Mouse (Mus musculus): Measurements from ENCODE around the gene E2f8. TPM values are rescaled to one million over a fixed set of nuclear protein-coding genes. Genes with fewer than 3 reads are reported as not detected.

Gene E2f8
- total and polyA plus RNA-seq, 3 experiments: 2.6 to 17.1 (median 3.8) TPM

DNA sequence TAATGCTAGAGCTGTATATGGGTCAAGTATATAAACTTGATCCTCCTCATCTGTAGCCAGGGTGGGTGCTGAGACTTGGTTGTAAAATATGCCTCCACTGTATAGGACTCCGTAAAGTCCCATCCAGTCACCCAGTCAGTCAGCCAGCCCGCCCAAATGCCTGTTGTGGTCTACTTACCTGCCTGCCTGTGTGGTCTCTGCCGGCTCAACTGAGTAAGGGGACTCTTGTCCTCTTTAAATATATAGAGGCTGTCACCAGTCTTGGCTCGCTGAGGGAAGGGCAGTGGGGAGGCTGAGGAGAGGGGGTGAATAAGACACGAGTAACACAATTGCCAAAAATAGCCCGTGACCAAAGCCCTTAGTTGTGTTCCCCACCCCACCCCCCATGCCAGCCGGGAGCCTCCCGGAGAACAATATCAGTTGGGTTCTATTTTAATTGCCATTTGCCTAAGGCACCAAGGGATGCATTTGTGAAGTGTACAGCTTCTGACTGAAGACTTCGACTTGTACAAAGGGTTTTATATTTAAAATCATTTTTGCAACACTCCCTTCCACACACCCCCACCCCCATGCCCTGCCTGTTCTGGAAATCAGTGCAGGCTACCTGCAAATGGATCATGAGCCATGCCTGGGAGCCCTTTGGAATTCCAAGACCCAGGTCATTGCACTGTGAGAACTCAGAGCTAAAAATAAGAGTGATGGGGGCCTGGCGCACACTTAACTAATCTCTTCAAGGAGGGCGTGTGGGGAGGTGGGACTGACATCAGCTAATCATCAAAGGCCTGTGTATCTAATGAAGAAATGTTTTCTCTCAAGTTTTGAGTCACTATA, 33.4 kb downstream of the E2f8 start, which contains the start of gene Csrp3:
Csrp3 (minus strand) TSS at position 214 of the 831 bp plus-strand sequence.
- dilution Hi-C loops (cut with MboI; ENCODE audit: extremely low pct_ligation_motif_present, extremely low pct_unique_long_range_greater_than_20kb, low sequenced_read_pairs): no loop called here

DNA sequence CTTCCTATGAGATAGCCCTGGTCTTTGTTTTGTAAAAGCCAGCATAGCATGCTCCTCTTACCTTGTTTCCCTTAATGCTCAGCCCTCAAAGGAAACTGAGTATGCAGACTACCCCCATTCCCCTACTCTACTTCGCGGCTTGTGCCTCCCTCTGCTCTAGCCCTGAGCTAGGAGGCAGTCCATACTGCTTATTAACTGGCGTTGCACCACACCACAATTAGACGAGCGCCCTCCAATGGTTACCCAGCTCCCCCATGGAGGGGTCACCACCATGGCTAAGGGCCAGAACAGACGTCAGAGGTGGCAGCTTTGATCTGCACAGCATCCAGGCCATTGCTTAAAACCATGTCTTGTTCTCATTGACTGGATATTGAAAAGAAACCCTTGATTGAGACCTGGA, 34.6 kb downstream of the E2f8 start:
- Histone ChIP-seq H3K4me2 (ENCODE audit: insufficient read depth, low read depth, poor library complexity, severe bottlenecking) (no peak overlapping the region), H3K27me3 (replicated peaks) (peaks cover 2% of the 10 kb centered on the region), H3K79me2 (replicated peaks; ENCODE audit: control insufficient read depth, extremely low read depth, insufficient read depth, poor library complexity, severe bottlenecking) (no peaks in the 10 kb centered on the region), H3K27ac (ENCODE audit: insufficient read depth, low read depth) (no peak overlapping the region), H3K9me3 (replicated peaks; ENCODE audit: low read length) (no peaks in the 10 kb centered on the region), H3K4me3 (replicated peaks in 1 of 3; ENCODE audit: low read depth in 2 of 3, low read length in 2 of 3, poor library complexity in 1 of 3) (no peak overlapping the region), H3K36me3 (replicated peaks in 1 of 2; ENCODE audit: control insufficient read depth in 1 of 2, insufficient read depth in 1 of 2, low read length in 1 of 2) (no peaks in the 10 kb centered on the region), H3K4me1 (ENCODE audit: control insufficient read depth in 1 of 2, insufficient read depth in 2 of 2) (no peaks in the 10 kb centered on the region), H3K9ac (ENCODE audit: insufficient read depth, low read depth) (no peak overlapping the region)
- dilution Hi-C loops (cut with MboI; ENCODE audit: extremely low pct_ligation_motif_present, extremely low pct_unique_long_range_greater_than_20kb, low sequenced_read_pairs) (no loop called here), in situ Hi-C loops (cut with MboI; ENCODE audit: low pct_ligation_motif_present, low pct_unique_long_range_greater_than_20kb, low sequenced_read_pairs) (no loop called here)
- peak in 1 of 2 experiments; percentile 33; a peak in 1 of 4 replicates for TF ChIP-seq CTCF (conservative IDR thresholded peaks at IDR 0.05 in 1 of 2, IDR thresholded peaks at IDR 0.05 in 1 of 2; ENCODE audit: low read depth in 2 of 2, low read length in 2 of 2)
- no peak for TF ChIP-seq SIN3A (IDR thresholded peaks at IDR 0.05; ENCODE audit: low read length)
- no peak for TF ChIP-seq ZKSCAN1 (IDR thresholded peaks at IDR 0.05; ENCODE audit: borderline replicate concordance, low read depth, low read length)
- DNase-seq (ENCODE audit: extremely low read depth): no peak

More for the DNA sequence above, 33.4 kb downstream of the E2f8 start, which contains the start of gene Csrp3:
- no peak within 1 kb of the TSS for H3K4me2 ChIP-seq (ENCODE audit: insufficient read depth, low read depth, poor library complexity, severe bottlenecking)
- H3K79me2 ChIP-seq (replicated peaks; ENCODE audit: control insufficient read depth, extremely low read depth, insufficient read depth, poor library complexity, severe bottlenecking): no peaks in the 10 kb centered on the region
- no peak for TF ChIP-seq BHLHE40 (IDR thresholded peaks at IDR 0.05; ENCODE audit: low read depth, low read length)
- TF ChIP-seq CTCF (conservative IDR thresholded peaks at IDR 0.05 in 1 of 2, IDR thresholded peaks at IDR 0.05 in 1 of 2; ENCODE audit: low read depth in 2 of 2, low read length in 2 of 2): no peak
- TF ChIP-seq MYC (IDR thresholded peaks at IDR 0.05; ENCODE audit: low read depth, low read length): no peak
- no peak for TF ChIP-seq MXI1 (IDR thresholded peaks at IDR 0.05; ENCODE audit: low read depth, low read length)
- no peak for TF ChIP-seq NELFE (IDR thresholded peaks at IDR 0.05; ENCODE audit: low read depth, low read length)
- no peak for TF ChIP-seq POLR2AphosphoS2 (IDR thresholded peaks at IDR 0.05; ENCODE audit: low read depth, low read length)
- no peak for TF ChIP-seq SMC3 (IDR thresholded peaks at IDR 0.05; ENCODE audit: low read depth, low read length)
- no peak for TF ChIP-seq MAX (IDR thresholded peaks at IDR 0.05; ENCODE audit: low read length)
- TF ChIP-seq MAZ (IDR thresholded peaks at IDR 0.05; ENCODE audit: low read depth, low read length): no peak
- no peak for TF ChIP-seq ZMIZ1 (IDR thresholded peaks at IDR 0.05; ENCODE audit: low read depth, low read length)
- TF ChIP-seq ELF1 (IDR thresholded peaks at IDR 0.05; ENCODE audit: low read depth, low read length): no peak
- TF ChIP-seq PAX5 (IDR thresholded peaks at IDR 0.05; ENCODE audit: low read length): no peak
- TF ChIP-seq ZC3H11A (IDR thresholded peaks at IDR 0.05; ENCODE audit: low read depth, low read length): no peak
- no peak for TF ChIP-seq ZNF384 (IDR thresholded peaks at IDR 0.05; ENCODE audit: low read depth, low read length)
- no peak for TF ChIP-seq SIN3A (IDR thresholded peaks at IDR 0.05; ENCODE audit: low read length)
- no peak for TF ChIP-seq POLR2A (IDR thresholded peaks at IDR 0.05; ENCODE audit: low read depth, low read length)
- no peak for TF ChIP-seq TBP (conservative IDR thresholded peaks at IDR 0.05; ENCODE audit: low read depth, low read length)
- TF ChIP-seq CHD1 (IDR thresholded peaks at IDR 0.05; ENCODE audit: low read depth, low read length): no peak
- TF ChIP-seq RCOR1 (conservative IDR thresholded peaks at IDR 0.05; ENCODE audit: low read depth, low read length): no peak
- H3K9ac ChIP-seq (ENCODE audit: insufficient read depth, low read depth): no peak within 1 kb of the TSS
- no peak within 1 kb of the TSS for H3K4me3 ChIP-seq (replicated peaks in 1 of 3; ENCODE audit: low read depth in 2 of 3, low read length in 2 of 3, poor library complexity in 1 of 3)
- H3K27me3 ChIP-seq (replicated peaks): peaks cover 2% of the 10 kb centered on the region
- H3K9me3 ChIP-seq (replicated peaks; ENCODE audit: low read length): no peaks in the 10 kb centered on the region
- in situ Hi-C loops (cut with MboI; ENCODE audit: low pct_ligation_motif_present, low pct_unique_long_range_greater_than_20kb, low sequenced_read_pairs): no loop called here
- no peak for DNase-seq (ENCODE audit: extremely low read depth)
- H3K27ac ChIP-seq (ENCODE audit: insufficient read depth, low read depth): no peak within 1 kb of the TSS
- no peaks in the 10 kb centered on the region for H3K4me1 ChIP-seq (ENCODE audit: control insufficient read depth in 1 of 2, insufficient read depth in 2 of 2)
- H3K36me3 ChIP-seq (replicated peaks in 1 of 2; ENCODE audit: control insufficient read depth in 1 of 2, insufficient read depth in 1 of 2, low read length in 1 of 2): no peaks in the 10 kb centered on the region

Data from CH12.LX (cell line).